23 mouse cellular contexts compared by ENCODE assay signal in the genomic region with DNA sequence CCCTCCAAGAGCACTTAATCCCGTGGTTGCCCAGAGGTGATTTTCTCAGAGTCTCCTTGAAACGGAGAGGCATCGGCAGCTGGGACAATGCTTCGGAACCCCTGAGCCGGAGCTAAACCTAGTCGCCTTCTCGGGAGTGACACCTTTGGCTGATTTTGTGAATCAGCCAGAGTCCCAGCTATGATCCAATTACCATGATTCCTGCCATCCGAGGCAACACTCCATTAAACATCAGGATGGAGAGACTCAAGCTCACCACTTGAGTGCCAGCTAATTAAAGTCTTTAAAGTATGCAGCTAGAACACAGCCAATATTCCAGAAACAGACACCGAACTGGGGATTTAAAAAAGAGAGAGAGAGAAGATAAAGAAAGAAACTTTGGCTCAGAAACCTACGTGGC.
DNase-seq lines count a peak whose midpoint lies in the region; ATAC-seq and TF ChIP-seq lines count a peak whose summit lies in the region.
"Had no signal": no experiment of that assay in that cellular context is flagged by ENCODE, and none has a peak within 500 bp of the region (broad histone marks: within the 10 kb centered on the region; RNA-seq: fewer than 3 reads in every experiment).

No protein-coding gene starts in this region.

- 62% methylated on average over 10 of the region's 10 CpGs for WGBS in forebrain, embryonic 13.5 days
- 73% methylated on average over 10 of the region's 10 CpGs for WGBS in forebrain, embryonic 12.5 days
- 65% methylated on average over 10 of the region's 10 CpGs for WGBS in hindbrain, embryonic 13.5 days
- 59% methylated on average over 10 of the region's 10 CpGs for WGBS in hindbrain, embryonic 16.5 days
- 43% methylated on average over 10 of the region's 10 CpGs for WGBS in kidney, postnatal 0 days
- 37% methylated on average over 10 of the region's 10 CpGs for WGBS in forebrain, embryonic 16.5 days

- no peak overlapping the region for H3K9ac ChIP-seq in forebrain, embryonic 13.5 days
- no peak overlapping the region for H3K9ac ChIP-seq in forebrain, embryonic 12.5 days
- H3K9ac ChIP-seq in hindbrain, embryonic 13.5 days = no peak overlapping the region
- H3K9ac ChIP-seq in hindbrain, embryonic 16.5 days (ENCODE audit: low read depth, low read length) = no peak overlapping the region
- no peak overlapping the region for H3K9ac ChIP-seq in kidney, postnatal 0 days (ENCODE audit: low read depth, low read length)
- H3K9ac ChIP-seq in forebrain, embryonic 16.5 days (replicated peaks; ENCODE audit: low read depth, low read length) = no peak overlapping the region
- H3K9ac ChIP-seq: embryonic facial prominence, embryonic 12.5 days; heart, embryonic 15.5 days; limb, embryonic 12.5 days; liver, embryonic 15.5 days; lung, embryonic 14.5 days; stomach, embryonic 15.5 days had no signal

- no peak overlapping the region for H3K4me2 ChIP-seq in forebrain, embryonic 13.5 days
- no peak overlapping the region for H3K4me2 ChIP-seq in forebrain, embryonic 12.5 days
- no peak overlapping the region for H3K4me2 ChIP-seq in hindbrain, embryonic 13.5 days
- no peak overlapping the region for H3K4me2 ChIP-seq in hindbrain, embryonic 16.5 days (ENCODE audit: low read length)
- H3K4me2 ChIP-seq in kidney, postnatal 0 days (ENCODE audit: low read length) = no peak overlapping the region
- no peak overlapping the region; the same call in 1 of the 2 replicates for H3K4me2 ChIP-seq in forebrain, embryonic 16.5 days (ENCODE audit: low read length)
- H3K4me2 ChIP-seq: embryonic facial prominence, embryonic 12.5 days; limb, embryonic 12.5 days; liver, embryonic 15.5 days; lung, embryonic 14.5 days; stomach, embryonic 15.5 days had no signal

- no peak for ATAC-seq in forebrain, embryonic 13.5 days
- ATAC-seq in forebrain, embryonic 12.5 days (ENCODE audit: low FRiP score) = no peak
- no peak for ATAC-seq in hindbrain, embryonic 13.5 days (ENCODE audit: low FRiP score)
- no peak for ATAC-seq in hindbrain, embryonic 16.5 days
- no peak for ATAC-seq in kidney, postnatal 0 days (replicated peaks; ENCODE audit: low FRiP score, low read depth)
- peak; percentile 51; the same call in 1 of the 2 replicates for ATAC-seq in forebrain, embryonic 16.5 days

- H3K4me3 ChIP-seq in forebrain, embryonic 13.5 days = no peak overlapping the region
- H3K4me3 ChIP-seq in forebrain, embryonic 12.5 days (replicated peaks) = no peak overlapping the region
- no peak overlapping the region for H3K4me3 ChIP-seq in hindbrain, embryonic 13.5 days
- H3K4me3 ChIP-seq in hindbrain, embryonic 16.5 days (ENCODE audit: low read length) = no peak overlapping the region
- no peak overlapping the region for H3K4me3 ChIP-seq in kidney, postnatal 0 days (replicated peaks; ENCODE audit: low read depth, low read length)
- H3K4me3 ChIP-seq in forebrain, embryonic 16.5 days (replicated peaks; ENCODE audit: low read length) = no peak overlapping the region
- H3K4me3 ChIP-seq: embryonic facial prominence, embryonic 12.5 days; heart, embryonic 15.5 days; limb, embryonic 12.5 days; liver, embryonic 15.5 days; stomach, embryonic 15.5 days had no signal

- peak overlapping the region; percentile 40 for H3K27ac ChIP-seq in forebrain, embryonic 13.5 days
- H3K27ac ChIP-seq in forebrain, embryonic 12.5 days = no peak overlapping the region
- 0 out of 2 replicates have a peak overlapping the region, but pooled peaks have one; percentile 10 for H3K27ac ChIP-seq in hindbrain, embryonic 13.5 days
- no peak overlapping the region for H3K27ac ChIP-seq in hindbrain, embryonic 16.5 days (ENCODE audit: low read depth, low read length)
- H3K27ac ChIP-seq in kidney, postnatal 0 days = no peak overlapping the region
- H3K27ac ChIP-seq in forebrain, embryonic 16.5 days (ENCODE audit: low read length) = peak overlapping the region; percentile 53
- H3K27ac ChIP-seq: embryonic facial prominence, embryonic 12.5 days; heart, embryonic 15.5 days; limb, embryonic 12.5 days; liver, embryonic 15.5 days; stomach, embryonic 15.5 days had no signal

- TF ChIP-seq CTCF in kidney, postnatal 0 days (IDR thresholded peaks at IDR 0.05; ENCODE audit: low read depth) = no peak

- no peaks in the 10 kb centered on the region for H3K27me3 ChIP-seq in forebrain, embryonic 13.5 days
- H3K27me3 ChIP-seq in forebrain, embryonic 12.5 days = no peaks in the 10 kb centered on the region
- no peaks in the 10 kb centered on the region for H3K27me3 ChIP-seq in hindbrain, embryonic 13.5 days
- no peaks in the 10 kb centered on the region for H3K27me3 ChIP-seq in hindbrain, embryonic 16.5 days (replicated peaks; ENCODE audit: control insufficient read depth, insufficient read depth, low read length)
- H3K27me3 ChIP-seq in kidney, postnatal 0 days (ENCODE audit: insufficient read depth, low read length) = no peaks in the 10 kb centered on the region
- H3K27me3 ChIP-seq in forebrain, embryonic 16.5 days (replicated peaks; ENCODE audit: control insufficient read depth, insufficient read depth, low read length) = no peaks in the 10 kb centered on the region
- H3K27me3 ChIP-seq: CH12.LX; embryonic facial prominence, embryonic 12.5 days; heart, embryonic 15.5 days; limb, embryonic 12.5 days; liver, embryonic 15.5 days; stomach, embryonic 15.5 days had no signal

- no peaks in the 10 kb centered on the region for H3K36me3 ChIP-seq in forebrain, embryonic 13.5 days (ENCODE audit: poor library complexity, severe bottlenecking)
- no peaks in the 10 kb centered on the region for H3K36me3 ChIP-seq in forebrain, embryonic 12.5 days (replicated peaks)
- H3K36me3 ChIP-seq in hindbrain, embryonic 13.5 days = no peaks in the 10 kb centered on the region
- H3K36me3 ChIP-seq in hindbrain, embryonic 16.5 days (ENCODE audit: control insufficient read depth, insufficient read depth, low read length) = no peaks in the 10 kb centered on the region
- H3K36me3 ChIP-seq in kidney, postnatal 0 days (ENCODE audit: insufficient read depth, low read length) = no peaks in the 10 kb centered on the region
- no peaks in the 10 kb centered on the region for H3K36me3 ChIP-seq in forebrain, embryonic 16.5 days (ENCODE audit: control insufficient read depth, insufficient read depth)
- H3K36me3 ChIP-seq: embryonic facial prominence, embryonic 12.5 days; heart, embryonic 15.5 days; limb, embryonic 12.5 days; liver, embryonic 15.5 days; stomach, embryonic 15.5 days had no signal

- no peaks in the 10 kb centered on the region for H3K9me3 ChIP-seq in forebrain, embryonic 13.5 days (replicated peaks)
- H3K9me3 ChIP-seq in forebrain, embryonic 12.5 days = no peaks in the 10 kb centered on the region
- H3K9me3 ChIP-seq in hindbrain, embryonic 13.5 days = no peaks in the 10 kb centered on the region
- no peaks in the 10 kb centered on the region for H3K9me3 ChIP-seq in hindbrain, embryonic 16.5 days (ENCODE audit: control insufficient read depth, low read length)
- no peaks in the 10 kb centered on the region for H3K9me3 ChIP-seq in kidney, postnatal 0 days (replicated peaks; ENCODE audit: low read length)
- H3K9me3 ChIP-seq in forebrain, embryonic 16.5 days (ENCODE audit: control insufficient read depth, low read length) = no peaks in the 10 kb centered on the region
- H3K9me3 ChIP-seq: embryonic facial prominence, embryonic 12.5 days; heart, embryonic 15.5 days; limb, embryonic 12.5 days; liver, embryonic 15.5 days; stomach, embryonic 15.5 days had no signal

- peak; percentile 74 for DNase-seq in kidney, postnatal 0 days (ENCODE audit: low spot score)
- DNase-seq in kidney, adult 9 months = no peak
- DNase-seq in heart, adult 9 months (ENCODE audit: low spot score in 2 of 2) = no peak
- DNase-seq: adrenal gland, postnatal 10 days; cerebellum, adult 11-12 months; cerebellum, adult 9-11 months; embryo, embryonic 11 days; kidney, postnatal 10 days; lung, embryonic 14.5 days; lung, postnatal 14 days; retina, postnatal 1 day; right cerebral cortex, postnatal 25 days had no signal

- H3K4me1 ChIP-seq in forebrain, embryonic 13.5 days = peaks cover 29% of the 10 kb centered on the region
- peaks cover 18% of the 10 kb centered on the region for H3K4me1 ChIP-seq in forebrain, embryonic 12.5 days
- H3K4me1 ChIP-seq in hindbrain, embryonic 13.5 days (replicated peaks) = peaks cover 58% of the 10 kb centered on the region
- peaks cover 6% of the 10 kb centered on the region for H3K4me1 ChIP-seq in hindbrain, embryonic 16.5 days (ENCODE audit: control insufficient read depth, insufficient read depth, low read depth, low read length)
- no peaks in the 10 kb centered on the region for H3K4me1 ChIP-seq in kidney, postnatal 0 days (replicated peaks; ENCODE audit: insufficient read depth, low read length)
- peaks cover 27% of the 10 kb centered on the region for H3K4me1 ChIP-seq in forebrain, embryonic 16.5 days (replicated peaks; ENCODE audit: control insufficient read depth, insufficient read depth, low read length)

Comparison
In these comparisons a context has a peak if more than half of its experiments do, and no peak if none do; other contexts are left out.
1. H3K27ac ChIP-seq: peak in forebrain, embryonic 13.5 days (single experiment), hindbrain, embryonic 13.5 days (single experiment) and forebrain, embryonic 16.5 days (single experiment); none in forebrain, embryonic 12.5 days (single experiment), hindbrain, embryonic 16.5 days (single experiment) and kidney, postnatal 0 days (single experiment).